Mouse (Mus musculus): ENCODE results near the gene Dgkk.

DNA sequence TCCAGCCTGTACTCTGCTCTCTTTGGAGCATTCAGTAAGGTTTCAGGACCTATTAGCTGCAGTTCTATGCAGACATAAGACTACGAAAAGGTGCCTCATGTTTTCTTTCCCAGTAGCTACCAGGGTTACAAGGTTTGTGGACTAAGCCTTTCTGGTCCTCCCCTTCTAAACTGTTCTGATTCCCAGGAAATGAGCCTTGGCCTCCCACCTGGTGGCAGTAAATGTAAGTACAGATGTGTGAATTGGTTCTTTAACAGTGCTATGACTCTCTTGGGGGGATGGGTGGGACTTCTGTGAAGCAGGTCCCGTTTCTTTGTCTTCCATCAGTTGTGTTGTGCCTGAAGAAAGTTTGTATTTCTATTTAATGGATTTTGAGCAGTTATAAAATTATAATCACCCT is 53.4 kb downstream of the Dgkk start:
- TF ChIP-seq CTCF (conservative IDR thresholded peaks at IDR 0.05 in 1 of 2, IDR thresholded peaks at IDR 0.05 in 1 of 2; ENCODE audit: low read depth in 2 of 2, low read length in 2 of 2) = peak in 1 of 2 experiments; percentile 59; a peak in 2 of 4 replicates
- no peak for TF ChIP-seq USF1 (IDR thresholded peaks at IDR 0.05; ENCODE audit: low read depth, low read length)
- TF ChIP-seq MAX (IDR thresholded peaks at IDR 0.05; ENCODE audit: low read length) = no peak
- no peak for TF ChIP-seq EP300 (IDR thresholded peaks at IDR 0.05; ENCODE audit: low read length)
- no peak for TF ChIP-seq MAFK (IDR thresholded peaks at IDR 0.05; ENCODE audit: insufficient replicate concordance, low read length)
- TF ChIP-seq ZKSCAN1 (IDR thresholded peaks at IDR 0.05; ENCODE audit: borderline replicate concordance, low read depth, low read length) = no peak
- no peak for TF ChIP-seq ZNF384 (IDR thresholded peaks at IDR 0.05; ENCODE audit: low read depth, low read length)
- TF ChIP-seq GABPA (IDR thresholded peaks at IDR 0.05; ENCODE audit: insufficient replicate concordance, low read depth, low read length) = no peak
- no peak for TF ChIP-seq ZC3H11A (IDR thresholded peaks at IDR 0.05; ENCODE audit: low read depth, low read length)
- TF ChIP-seq POLR2A (IDR thresholded peaks at IDR 0.05; ENCODE audit: low read depth, low read length) = no peak
- 0 out of 2 replicates have a peak, but pooled peaks have one; percentile 37 for TF ChIP-seq CHD2 (IDR thresholded peaks at IDR 0.05; ENCODE audit: low read length)
- no peak for TF ChIP-seq MEF2A (IDR thresholded peaks at IDR 0.05; ENCODE audit: borderline replicate concordance, low read depth, low read length)
- no peak for TF ChIP-seq MAZ (IDR thresholded peaks at IDR 0.05; ENCODE audit: low read depth, low read length)
